Mouse (Mus musculus) liver, embryonic 12.5 days (tissue): Measurements from ENCODE around the gene Lysmd4. TPM values are rescaled to one million over a fixed set of nuclear protein-coding genes. Genes with fewer than 3 reads are reported as not detected.
"Not testable (repeated sequence)": the region's sequence is repeated elsewhere in the genome, so short reads cannot be mapped to it uniquely, and the experiment has no call there.

Experiments
- ATAC-seq: fragments of 200-750 bp; cut with Nextera tagmentation; 2 replicates; pipeline ENCODE4 v1.8.0; 2017; ENCODE audit warnings: moderate number of reproducible peaks, mild to moderate bottlenecking, moderate library complexity
- H3K27ac ChIP-seq: fragments of 300-500 bp; sonication (generic); 2 replicates; pipeline ENCODE4 v1.5.1; 2016; ENCODE audit warnings: mild to moderate bottlenecking
- H3K27me3 ChIP-seq: fragments of 300-500 bp; sonication (generic); replicated peaks from 2 replicates; pipeline ENCODE4 v1.6.1; 2016; ENCODE audit warnings: mild to moderate bottlenecking, moderate library complexity
- H3K36me3 ChIP-seq: fragments of 300-500 bp; sonication (generic); 2 replicates; pipeline ENCODE4 v1.6.1; 2016; ENCODE audit warnings: mild to moderate bottlenecking, moderate library complexity
- H3K4me1 ChIP-seq: fragments of 300-500 bp; sonication (generic); 2 replicates; pipeline ENCODE4 v1.6.1; 2016
- H3K4me2 ChIP-seq: fragments of 300-500 bp; sonication (generic); 2 replicates; pipeline ENCODE4 v1.6.1; 2016; ENCODE audit warnings: mild to moderate bottlenecking, moderate library complexity
- H3K4me3 ChIP-seq: fragments of 300-500 bp; sonication (generic); 2 replicates; pipeline ENCODE4 v1.5.1; 2016; ENCODE audit warnings: mild to moderate bottlenecking, moderate library complexity
- H3K9ac ChIP-seq: fragments of 300-500 bp; sonication (generic); 2 replicates; pipeline ENCODE4 v1.6.1; 2016; ENCODE audit warnings: mild to moderate bottlenecking, moderate library complexity
- H3K9me3 ChIP-seq: fragments of 300-500 bp; sonication (generic); replicated peaks from 2 replicates; pipeline ENCODE4 v1.6.1; 2016; ENCODE audit warnings: mild to moderate bottlenecking, moderate library complexity
- WGBS: fragments of 180-500 bp; shearing (Covaris S2); methylation state at CpG from one replicate; pipeline ENCODE4 v1.1.7; 2016; ENCODE audit not compliant: insufficient replicate concordance; 5-methylcytosine and 5-hydroxymethylcytosine counted together
- polyA plus RNA-seq: library from polyadenylated mRNA; unstranded; fragments of >200 nt; fragmentation: Nextera tagmentation; extraction: Ambion mirVana; gene quantifications from 2 replicates; pipeline ENCODE4 v1.2.1, GENCODE M21; 2016

Lysmd4 gene
- polyA plus RNA-seq, 1 experiment from 2014 or later, result 4.4 TPM

DNA sequence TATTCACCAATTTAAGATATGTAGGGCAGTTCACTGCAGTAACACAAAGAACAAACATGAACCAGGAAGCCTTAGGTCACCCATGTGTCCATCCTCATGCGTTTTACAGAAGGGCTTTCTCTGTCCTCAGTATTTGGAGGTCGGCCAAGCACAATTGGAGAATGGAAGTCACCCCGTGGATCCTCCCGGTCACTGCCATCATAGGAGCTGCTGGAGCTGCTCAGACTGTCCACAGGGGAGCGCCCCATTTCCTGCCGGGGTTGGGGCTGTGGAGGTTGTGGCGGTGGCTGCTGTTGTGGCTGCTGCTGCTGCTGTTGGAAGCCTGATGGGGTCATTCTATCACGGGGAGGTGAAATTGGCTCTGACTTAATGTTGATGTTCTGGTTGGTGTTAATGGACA is 12.5 kb downstream of the Lysmd4 start:
- peaks cover 52% of the 10 kb centered on the region for H3K36me3 ChIP-seq
- no peak overlapping the region for H3K27ac ChIP-seq
- no peaks in the 10 kb centered on the region for H3K27me3 ChIP-seq
- H3K4me3 ChIP-seq, result no peak overlapping the region
- H3K4me2 ChIP-seq, result no peak overlapping the region
- no peaks in the 10 kb centered on the region for H3K4me1 ChIP-seq
- no peak overlapping the region for H3K9ac ChIP-seq
- ATAC-seq, result no peak
- WGBS, result 80% methylated on average over 8 of the region's 8 CpGs
- H3K9me3 ChIP-seq, result no peaks in the 10 kb centered on the region

DNA sequence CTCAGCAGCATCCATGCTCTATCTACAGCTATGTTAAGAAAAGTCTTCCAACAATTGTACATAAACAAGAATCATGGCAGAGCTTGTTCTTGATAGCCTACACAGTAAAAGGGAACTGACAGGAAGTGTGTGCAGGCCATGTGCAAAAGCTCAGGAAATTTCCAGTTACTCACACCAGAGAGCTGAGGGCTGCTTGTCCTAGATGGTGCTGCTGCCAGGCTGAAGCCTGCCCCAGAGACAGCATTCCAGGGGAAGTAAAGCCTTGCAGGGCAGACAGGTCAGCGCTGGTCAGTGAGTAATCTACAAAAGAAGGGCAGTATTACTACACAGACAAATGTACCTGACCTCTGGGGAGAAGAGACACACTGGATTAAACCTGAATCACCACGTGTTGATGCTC is 14.0 kb downstream of the Lysmd4 start:
- Histone ChIP-seq H3K9me3 (no peaks in the 10 kb centered on the region), H3K36me3 (peaks cover 53% of the 10 kb centered on the region), H3K4me1 (no peaks in the 10 kb centered on the region), H3K4me2 (no peak overlapping the region), H3K4me3 (no peak overlapping the region), H3K9ac (no peak overlapping the region), H3K27me3 (no peaks in the 10 kb centered on the region), H3K27ac (no peak overlapping the region)
- WGBS, result 65% methylated on average over 2 of the region's 2 CpGs
- no peak for ATAC-seq

- Histone ChIP-seq H3K27me3 (no peaks in the 10 kb centered on the region), H3K4me1 (no peaks in the 10 kb centered on the region), H3K36me3 (peaks cover 49% of the 10 kb centered on the region), H3K4me3 (no peak overlapping the region), H3K27ac (no peak overlapping the region), H3K4me2 (no peak overlapping the region), H3K9me3 (no peaks in the 10 kb centered on the region), H3K9ac (no peak overlapping the region)
- no peak for ATAC-seq
- WGBS, result 68% methylated on average over 2 of the region's 2 CpGs
Measured at GRCm38 (mm10) chr7:67237752-67238151, 15.4 kb downstream of the Lysmd4 start.

GRCm38 (mm10) chr7:67241969-67242368 is 19.6 kb downstream of the Lysmd4 start:
- 83% methylated on average over 3 of the region's 3 CpGs for WGBS
- Histone ChIP-seq H3K27me3 (no peaks in the 10 kb centered on the region), H3K9me3 (no peaks in the 10 kb centered on the region), H3K27ac (no peak overlapping the region), H3K4me1 (peaks cover 8% of the 10 kb centered on the region), H3K4me3 (no peak overlapping the region), H3K9ac (no peak overlapping the region), H3K4me2 (no peak overlapping the region), H3K36me3 (peaks cover 21% of the 10 kb centered on the region)
- ATAC-seq, result no peak

DNA sequence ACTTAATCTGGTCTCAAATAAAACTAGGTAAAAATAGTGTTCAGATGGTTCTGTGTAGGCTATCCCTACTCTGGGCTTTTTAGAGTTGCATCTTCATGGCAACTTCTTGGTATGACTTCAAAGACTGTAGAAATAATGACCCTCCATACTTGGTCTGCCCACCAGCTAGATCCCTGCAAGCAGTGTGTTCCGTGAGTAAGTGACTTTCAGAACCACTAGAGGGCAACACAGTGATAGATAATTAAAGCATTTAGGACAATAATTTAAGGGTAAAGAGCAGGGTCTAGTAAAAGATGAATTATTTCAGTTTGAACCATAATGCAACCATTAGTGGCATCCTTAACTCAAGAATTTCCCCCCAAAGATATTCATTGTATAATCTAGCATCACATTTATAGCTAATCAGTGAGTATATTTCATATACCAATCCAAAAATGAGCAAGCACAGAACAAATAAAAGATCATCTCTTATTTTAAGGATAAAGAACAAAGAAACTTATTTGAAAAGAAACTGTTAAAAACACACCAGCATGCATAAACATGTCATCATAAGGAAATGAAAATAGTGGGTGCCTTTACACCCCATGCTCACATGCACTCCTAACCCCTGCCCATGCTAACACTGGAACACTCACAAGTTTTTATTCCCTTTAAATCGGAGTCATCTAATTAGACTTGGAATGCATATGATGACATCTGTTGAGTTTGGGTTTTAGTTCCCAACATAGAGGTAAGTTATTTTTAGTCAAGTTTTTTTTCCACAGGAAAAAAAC is 21.0 kb downstream of the Lysmd4 start:
- Histone ChIP-seq H3K27ac (no peak overlapping the region), H3K36me3 (peaks cover 21% of the 10 kb centered on the region), H3K9me3 (no peaks in the 10 kb centered on the region), H3K4me3 (no peak overlapping the region), H3K4me1 (peaks cover 10% of the 10 kb centered on the region), H3K27me3 (no peaks in the 10 kb centered on the region), H3K9ac (no peak overlapping the region), H3K4me2 (no peak overlapping the region)
- no peak for ATAC-seq
- WGBS, result 61% methylated on average over 2 of the region's 2 CpGs

GRCm38 (mm10) chr7:67243894-67244282 is 21.5 kb downstream of the Lysmd4 start:
- H3K4me3 ChIP-seq, result no peak overlapping the region
- no peaks in the 10 kb centered on the region for H3K27me3 ChIP-seq
- 55% methylated on average over 4 of the region's 4 CpGs for WGBS
- ATAC-seq, result no peak
- H3K4me1 ChIP-seq, result peaks cover 10% of the 10 kb centered on the region
- no peak overlapping the region for H3K27ac ChIP-seq
- no peaks in the 10 kb centered on the region for H3K9me3 ChIP-seq
- H3K4me2 ChIP-seq, result no peak overlapping the region
- H3K9ac ChIP-seq, result no peak overlapping the region
- peaks cover 17% of the 10 kb centered on the region for H3K36me3 ChIP-seq

GRCm38 (mm10) chr7:67245255-67245654 is 22.9 kb downstream of the Lysmd4 start:
- Histone ChIP-seq H3K36me3 (peaks cover 15% of the 10 kb centered on the region; the same call in 1 of the 2 replicates), H3K4me3 (no peak overlapping the region), H3K4me2 (no peak overlapping the region), H3K9me3 (no peaks in the 10 kb centered on the region), H3K9ac (no peak overlapping the region), H3K27me3 (no peaks in the 10 kb centered on the region), H3K27ac (no peak overlapping the region), H3K4me1 (peaks cover 10% of the 10 kb centered on the region)
- ATAC-seq, result no peak
- WGBS, result 68% methylated on average over 1 of the region's 1 CpGs

GRCm38 (mm10) chr7:67246067-67246466 is 23.7 kb downstream of the Lysmd4 start:
- Histone ChIP-seq H3K36me3 (peaks cover 16% of the 10 kb centered on the region; the same call in 1 of the 2 replicates), H3K27me3 (no peaks in the 10 kb centered on the region), H3K4me3 (no peak overlapping the region), H3K9me3 (no peaks in the 10 kb centered on the region), H3K4me1 (peaks cover 10% of the 10 kb centered on the region), H3K9ac (no peak overlapping the region), H3K27ac (no peak overlapping the region), H3K4me2 (no peak overlapping the region)
- ATAC-seq, result no peak
- 64% methylated on average over 2 of the region's 2 CpGs for WGBS

DNA sequence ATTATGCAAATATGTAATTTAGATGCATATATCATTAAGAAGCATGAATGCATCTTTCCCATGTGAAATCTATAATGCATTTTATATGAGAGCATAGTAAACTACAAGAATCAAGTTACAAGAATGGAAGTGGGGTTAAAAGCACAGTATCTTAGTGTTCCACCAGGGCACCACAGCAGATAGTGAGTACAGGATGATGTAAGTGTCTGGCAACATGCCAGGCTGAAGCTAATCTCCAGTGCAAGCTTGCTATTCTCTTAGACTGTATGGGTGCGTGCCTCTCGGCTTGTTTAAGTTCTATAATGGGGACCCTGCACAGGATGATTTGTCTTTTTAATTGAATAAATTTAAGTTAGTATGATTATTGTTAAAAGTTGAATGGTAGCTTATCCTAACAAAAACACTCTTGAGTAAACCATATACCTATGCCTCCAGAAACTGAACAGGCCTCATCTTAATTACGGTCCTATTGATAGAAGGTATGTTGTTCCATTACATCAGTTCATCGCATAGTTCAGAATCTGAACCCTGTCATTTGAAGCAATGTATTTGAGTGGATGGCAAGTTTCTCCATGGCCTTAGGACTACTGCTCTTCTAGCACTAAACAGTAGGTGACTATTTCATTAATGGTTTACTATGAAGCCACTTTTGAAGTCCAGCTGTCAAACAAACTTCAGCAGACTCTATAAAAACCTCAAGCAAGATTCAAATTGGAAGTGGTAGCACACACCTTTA is 37.7 kb downstream of the Lysmd4 start:
- Histone ChIP-seq H3K27me3 (no peaks in the 10 kb centered on the region), H3K4me3 (no peak overlapping the region), H3K4me1 (peaks cover 12% of the 10 kb centered on the region; the same call in 1 of the 2 replicates), H3K9me3 (no peaks in the 10 kb centered on the region), H3K4me2 (no peak overlapping the region), H3K9ac (no peak overlapping the region), H3K27ac (peak overlapping the region; percentile 3; the same call in 1 of the 2 replicates), H3K36me3 (peaks cover 31% of the 10 kb centered on the region)
- peak; percentile 96 for ATAC-seq
- 59% methylated on average over 4 of the region's 4 CpGs for WGBS

- H3K36me3 ChIP-seq, result peaks cover 15% of the 10 kb centered on the region
- peaks cover 26% of the 10 kb centered on the region for H3K4me1 ChIP-seq
- H3K27me3 ChIP-seq, H3K9ac ChIP-seq, H3K4me3 ChIP-seq, H3K9me3 ChIP-seq: not testable (repeated sequence)
- peak overlapping the region; percentile 75 for H3K27ac ChIP-seq
- peak; percentile 96 for ATAC-seq
- H3K4me2 ChIP-seq, result peak overlapping the region; percentile 37
- 17% methylated on average over 4 of the region's 4 CpGs for WGBS
Measured at GRCm38 (mm10) chr7:67270447-67270846, 48.1 kb downstream of the Lysmd4 start.

- no peak for ATAC-seq
- Histone ChIP-seq H3K4me2 (no peak overlapping the region), H3K9ac (no peak overlapping the region), H3K27me3 (no peaks in the 10 kb centered on the region), H3K36me3 (peaks cover 14% of the 10 kb centered on the region), H3K27ac (no peak overlapping the region), H3K4me3 (no peak overlapping the region), H3K9me3 (no peaks in the 10 kb centered on the region), H3K4me1 (no peaks in the 10 kb centered on the region)
- 83% methylated on average over 6 of the region's 6 CpGs for WGBS
Measured at GRCm38 (mm10) chr7:67283581-67283980, 61.2 kb downstream of the Lysmd4 start.

DNA sequence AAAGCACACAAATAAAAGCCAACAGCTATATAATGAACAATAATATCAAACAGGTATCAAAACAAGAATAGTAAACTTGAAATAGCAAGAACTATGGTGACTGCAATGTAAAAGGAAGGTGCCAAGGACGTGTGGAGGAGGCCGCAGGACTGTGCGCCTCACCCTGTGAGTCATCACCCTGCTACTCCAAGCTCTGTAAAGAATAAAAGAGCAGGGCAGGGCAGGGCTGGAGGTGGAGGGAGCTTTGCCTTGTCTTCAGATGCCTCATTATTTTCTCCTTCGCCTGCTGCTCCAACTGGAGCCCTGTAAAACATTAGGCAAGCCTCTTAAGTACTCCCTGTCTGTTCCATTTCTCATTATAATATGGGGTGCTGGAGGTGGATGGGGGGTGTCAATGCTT is 65.1 kb downstream of the Lysmd4 start:
- Histone ChIP-seq H3K27me3 (no peaks in the 10 kb centered on the region), H3K9ac (no peak overlapping the region), H3K4me3 (no peak overlapping the region), H3K36me3 (peaks cover 8% of the 10 kb centered on the region), H3K9me3 (no peaks in the 10 kb centered on the region), H3K27ac (no peak overlapping the region), H3K4me2 (no peak overlapping the region), H3K4me1 (no peaks in the 10 kb centered on the region)
- WGBS, result 80% methylated on average over 4 of the region's 4 CpGs
- ATAC-seq, result no peak
